Mouse (Mus musculus): ENCODE results near the gene Dnajc27. TPM values are rescaled to one million over a fixed set of nuclear protein-coding genes. Genes with fewer than 3 reads are reported as not detected.

Dnajc27 gene
- polyA plus RNA-seq, 1 experiment = 5.4 TPM

- Histone ChIP-seq H3K4me1 (ENCODE audit: control insufficient read depth, insufficient read depth, insufficient read length) (peaks cover 2% of the 10 kb centered on the region), H3K27ac (ENCODE audit: insufficient read depth, low read length) (no peak overlapping the region), H3K36me3 (ENCODE audit: control insufficient read depth, insufficient read depth, low read length) (no peaks in the 10 kb centered on the region), H3K27me3 (ENCODE audit: control insufficient read depth, insufficient read depth, low read length) (no peaks in the 10 kb centered on the region), H3K4me3 (ENCODE audit: extremely low read depth, insufficient read depth, insufficient read length) (no peak overlapping the region)
- DNase-seq (ENCODE audit: low read depth in 1 of 2, low spot score in 2 of 2) = no peak
- no peak for TF ChIP-seq CTCF (IDR thresholded peaks at IDR 0.05; ENCODE audit: extremely low read depth, insufficient read depth, insufficient read length, insufficient replicate concordance)
- TF ChIP-seq POLR2A (IDR thresholded peaks at IDR 0.05; ENCODE audit: low read depth, low read length) = no peak
- WGBS = 67% methylated on average over 1 of the region's 1 CpGs
These were observed 4.3 kb upstream of the Dnajc27 start for GRCm38 (mm10) chr12:4078069-4078468.

- no peaks in the 10 kb centered on the region for H3K27me3 ChIP-seq (ENCODE audit: control insufficient read depth, insufficient read depth, low read length)
- no peak overlapping the region for H3K27ac ChIP-seq (ENCODE audit: insufficient read depth, low read length)
- TF ChIP-seq CTCF (IDR thresholded peaks at IDR 0.05; ENCODE audit: extremely low read depth, insufficient read depth, insufficient read length, insufficient replicate concordance) = peak; percentile 52; the same call in 1 of the 2 replicates
- no peak for TF ChIP-seq POLR2A (IDR thresholded peaks at IDR 0.05; ENCODE audit: low read depth, low read length)
- DNase-seq (ENCODE audit: low read depth in 1 of 2, low spot score in 2 of 2) = peak; percentile 45 to 69
- peaks cover 2% of the 10 kb centered on the region for H3K4me1 ChIP-seq (ENCODE audit: control insufficient read depth, insufficient read depth, insufficient read length)
- no peaks in the 10 kb centered on the region for H3K36me3 ChIP-seq (ENCODE audit: control insufficient read depth, insufficient read depth, low read length)
- no peak overlapping the region for H3K4me3 ChIP-seq (ENCODE audit: extremely low read depth, insufficient read depth, insufficient read length)
- WGBS = 0% methylated on average over 2 of the region's 2 CpGs
These were observed 2.1 kb upstream of the Dnajc27 start for GRCm38 (mm10) chr12:4080311-4080710.

DNA sequence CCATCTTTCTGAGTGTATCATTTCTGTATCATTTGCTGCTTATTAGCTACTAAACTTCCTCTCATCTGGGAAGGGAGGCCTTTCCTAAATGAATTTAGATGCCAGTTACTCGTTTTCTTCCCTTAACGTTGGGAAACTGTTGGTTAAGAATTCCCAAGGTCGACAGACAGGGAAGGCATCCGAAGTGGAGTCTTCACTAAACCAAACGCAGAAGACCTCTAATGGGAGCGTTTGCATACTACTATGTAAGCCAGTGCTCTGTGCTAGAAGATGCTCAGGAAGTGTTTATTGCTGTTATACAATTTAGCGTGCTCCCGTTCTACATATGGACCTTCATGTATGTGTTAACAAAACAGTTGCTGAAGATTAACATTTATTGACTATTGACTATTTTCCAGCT is 1.1 kb downstream of the Dnajc27 start:
- WGBS = 75% methylated on average over 8 of the region's 8 CpGs
- no peak for DNase-seq (ENCODE audit: low read depth in 1 of 2, low spot score in 2 of 2)
- TF ChIP-seq CTCF (IDR thresholded peaks at IDR 0.05; ENCODE audit: extremely low read depth, insufficient read depth, insufficient read length, insufficient replicate concordance) (no peak), POLR2A (IDR thresholded peaks at IDR 0.05; ENCODE audit: low read depth, low read length) (no peak)
- Histone ChIP-seq H3K27ac (ENCODE audit: insufficient read depth, low read length) (no peak overlapping the region), H3K4me3 (ENCODE audit: extremely low read depth, insufficient read depth, insufficient read length) (no peak overlapping the region), H3K27me3 (ENCODE audit: control insufficient read depth, insufficient read depth, low read length) (no peaks in the 10 kb centered on the region), H3K36me3 (ENCODE audit: control insufficient read depth, insufficient read depth, low read length) (peaks cover 7% of the 10 kb centered on the region), H3K4me1 (ENCODE audit: control insufficient read depth, insufficient read depth, insufficient read length) (peaks cover 2% of the 10 kb centered on the region)

DNA sequence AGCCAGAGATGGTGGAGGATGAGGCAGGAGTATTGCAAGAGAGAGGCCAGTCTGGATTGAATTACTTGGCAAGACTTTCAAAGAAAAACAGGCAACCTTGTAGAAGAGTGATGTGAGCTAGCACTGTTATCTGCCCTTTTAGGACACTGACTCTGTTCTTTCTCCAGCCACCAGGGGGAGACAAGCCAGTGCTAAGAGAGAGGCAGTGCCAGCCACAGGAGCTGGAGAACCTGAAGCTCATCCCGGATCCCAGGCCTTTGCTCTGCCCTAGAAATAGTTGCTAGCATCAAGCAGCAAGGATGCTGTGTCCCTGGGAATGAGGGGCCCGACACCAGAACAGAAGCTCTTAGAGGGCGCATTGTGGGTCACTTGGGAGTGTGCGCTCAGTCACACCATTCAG is 25.0 kb downstream of the Dnajc27 start:
- H3K4me1 ChIP-seq (ENCODE audit: control insufficient read depth, insufficient read depth, insufficient read length) = no peaks in the 10 kb centered on the region
- 83% methylated on average over 4 of the region's 4 CpGs for WGBS
- peaks cover 13% of the 10 kb centered on the region for H3K36me3 ChIP-seq (ENCODE audit: control insufficient read depth, insufficient read depth, low read length)
- H3K27me3 ChIP-seq (ENCODE audit: control insufficient read depth, insufficient read depth, low read length) = no peaks in the 10 kb centered on the region
- no peak overlapping the region for H3K4me3 ChIP-seq (ENCODE audit: extremely low read depth, insufficient read depth, insufficient read length)
- peak; percentile 7 to 52 for DNase-seq (ENCODE audit: low read depth in 1 of 2, low spot score in 2 of 2)
- TF ChIP-seq POLR2A (IDR thresholded peaks at IDR 0.05; ENCODE audit: low read depth, low read length) = no peak
- peak; percentile 60; the same call in 1 of the 2 replicates for TF ChIP-seq CTCF (IDR thresholded peaks at IDR 0.05; ENCODE audit: extremely low read depth, insufficient read depth, insufficient read length, insufficient replicate concordance)
- H3K27ac ChIP-seq (ENCODE audit: insufficient read depth, low read length) = no peak overlapping the region

- Histone ChIP-seq H3K27ac (ENCODE audit: insufficient read depth, low read length) (no peak overlapping the region), H3K27me3 (ENCODE audit: control insufficient read depth, insufficient read depth, low read length) (no peaks in the 10 kb centered on the region), H3K4me3 (ENCODE audit: extremely low read depth, insufficient read depth, insufficient read length) (no peak overlapping the region), H3K36me3 (ENCODE audit: control insufficient read depth, insufficient read depth, low read length) (no peaks in the 10 kb centered on the region), H3K4me1 (ENCODE audit: control insufficient read depth, insufficient read depth, insufficient read length) (no peaks in the 10 kb centered on the region)
- DNase-seq (ENCODE audit: low read depth in 1 of 2, low spot score in 2 of 2) = no peak
- WGBS = 91% methylated on average over 9 of the region's 9 CpGs
- TF ChIP-seq POLR2A (IDR thresholded peaks at IDR 0.05; ENCODE audit: low read depth, low read length) = no peak
- no peak for TF ChIP-seq CTCF (IDR thresholded peaks at IDR 0.05; ENCODE audit: extremely low read depth, insufficient read depth, insufficient read length, insufficient replicate concordance)
These were observed 33.7 kb downstream of the Dnajc27 start for GRCm38 (mm10) chr12:4116132-4116531.

DNA sequence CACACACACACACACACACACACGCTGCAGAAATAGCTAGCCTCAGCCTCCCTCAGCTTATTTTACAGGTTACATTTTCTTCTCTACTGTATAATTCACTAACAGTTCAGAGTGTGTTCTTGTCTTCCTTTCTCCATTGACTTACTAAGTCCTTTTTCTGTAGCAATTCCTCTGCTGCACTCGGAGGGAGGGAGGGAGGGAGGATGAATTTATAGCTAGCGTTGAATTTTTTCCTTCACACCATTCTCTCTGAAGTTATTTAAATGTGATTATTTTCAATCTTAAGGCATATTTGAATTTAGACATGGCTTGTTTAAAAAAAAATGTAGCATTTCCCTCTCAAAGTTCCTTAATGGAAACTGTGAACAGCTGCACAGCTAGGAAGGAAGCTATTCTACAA is 34.8 kb downstream of the Dnajc27 start:
- 86% methylated on average over 3 of the region's 3 CpGs for WGBS

DNA sequence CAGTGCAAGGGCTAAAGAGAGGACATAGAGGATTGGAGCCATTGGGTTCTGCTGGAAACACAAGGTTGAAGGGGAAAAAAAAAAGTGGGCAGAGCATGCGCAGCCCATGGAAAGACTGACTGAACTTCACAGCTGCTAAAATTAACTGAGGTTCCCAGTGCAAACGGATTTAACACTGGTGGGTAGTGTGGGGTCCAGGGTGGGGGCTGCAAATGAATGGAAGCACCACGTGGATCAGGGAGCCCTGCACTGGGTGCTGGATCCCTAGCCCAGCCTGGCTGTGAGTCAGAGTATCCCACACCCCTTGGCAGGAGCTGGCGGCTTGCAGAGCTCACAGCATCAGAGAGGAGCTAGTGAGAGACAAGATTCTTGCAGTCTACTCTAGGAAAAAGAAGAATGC is 35.2 kb downstream of the Dnajc27 start:
- no peak for TF ChIP-seq POLR2A (IDR thresholded peaks at IDR 0.05; ENCODE audit: low read depth, low read length)
- TF ChIP-seq CTCF (IDR thresholded peaks at IDR 0.05; ENCODE audit: extremely low read depth, insufficient read depth, insufficient read length, insufficient replicate concordance) = no peak
- 76% methylated on average over 4 of the region's 4 CpGs for WGBS
- no peak overlapping the region for H3K4me3 ChIP-seq (ENCODE audit: extremely low read depth, insufficient read depth, insufficient read length)
- H3K27ac ChIP-seq (ENCODE audit: insufficient read depth, low read length) = no peak overlapping the region
- H3K36me3 ChIP-seq (ENCODE audit: control insufficient read depth, insufficient read depth, low read length) = no peaks in the 10 kb centered on the region
- no peaks in the 10 kb centered on the region for H3K27me3 ChIP-seq (ENCODE audit: control insufficient read depth, insufficient read depth, low read length)
- no peaks in the 10 kb centered on the region for H3K4me1 ChIP-seq (ENCODE audit: control insufficient read depth, insufficient read depth, insufficient read length)
- DNase-seq (ENCODE audit: low read depth in 1 of 2, low spot score in 2 of 2) = no peak

More for the DNA sequence above, 34.8 kb downstream of the Dnajc27 start:
- Histone ChIP-seq H3K4me1 (ENCODE audit: control insufficient read depth, insufficient read depth, insufficient read length) (no peaks in the 10 kb centered on the region), H3K27me3 (ENCODE audit: control insufficient read depth, insufficient read depth, low read length) (no peaks in the 10 kb centered on the region), H3K4me3 (ENCODE audit: extremely low read depth, insufficient read depth, insufficient read length) (no peak overlapping the region), H3K27ac (ENCODE audit: insufficient read depth, low read length) (no peak overlapping the region), H3K36me3 (ENCODE audit: control insufficient read depth, insufficient read depth, low read length) (no peaks in the 10 kb centered on the region)
- DNase-seq (ENCODE audit: low read depth in 1 of 2, low spot score in 2 of 2) = no peak
- no peak for TF ChIP-seq CTCF (IDR thresholded peaks at IDR 0.05; ENCODE audit: extremely low read depth, insufficient read depth, insufficient read length, insufficient replicate concordance)
- TF ChIP-seq POLR2A (IDR thresholded peaks at IDR 0.05; ENCODE audit: low read depth, low read length) = no peak
